Mouse (Mus musculus) common myeloid progenitor, adult 5-6 weeks (primary cell): ENCODE measurements around the gene Ubap1l. TPM values are rescaled to one million over a fixed set of nuclear protein-coding genes. Genes with fewer than 3 reads are reported as not detected.
A peak's percentile ranks its signal among the peaks of the same experiment; 100 is the strongest.

Source experiments
- ATAC-seq: replicated peaks from 2 replicates; pipeline ENCODE4 v1.8.0; 2016; ENCODE audit warnings: low read depth, mild to moderate bottlenecking, moderate TSS enrichment, inconsistent platforms; ENCODE audit not compliant: poor library complexity, severe bottlenecking
- total RNA-seq: library from RNA; stranded (forward); fragments of 200-1000, 187-1606 nt; gene quantifications from 2 replicates; pipeline ENCODE4 v1.2.3, GENCODE M21; 2017

The Ubap1l gene
- total RNA-seq, 1 experiment from 2014 or later = not detected

GRCm38 (mm10) chr9:65407327-65407726 lies 46.5 kb downstream of the Ubap1l start:
- no peak for ATAC-seq

DNA sequence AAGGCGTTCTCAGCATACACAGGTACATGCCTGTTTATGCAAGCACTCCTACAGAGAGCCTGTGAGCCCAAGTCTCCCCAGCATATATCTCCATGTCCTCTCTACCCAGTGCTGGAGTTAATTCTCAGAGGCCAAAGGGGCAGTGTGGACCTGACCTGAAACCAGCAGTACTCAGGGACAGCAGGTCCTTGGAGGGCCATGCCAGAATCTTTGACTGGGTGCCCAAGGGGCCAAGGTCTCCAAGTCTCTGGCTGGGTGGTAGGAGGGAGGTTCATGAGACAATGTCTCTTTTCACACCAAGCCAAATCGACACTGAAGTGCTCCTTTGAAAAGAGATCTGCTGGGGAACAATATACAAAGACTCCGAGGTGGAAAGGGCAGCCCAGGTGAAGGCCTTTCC lies 47.0 kb downstream of the Ubap1l start:
- no peak for ATAC-seq

- no peak for ATAC-seq
Observed at GRCm38 (mm10) chr9:65408871-65409295, 48.0 kb downstream of the Ubap1l start.

DNA sequence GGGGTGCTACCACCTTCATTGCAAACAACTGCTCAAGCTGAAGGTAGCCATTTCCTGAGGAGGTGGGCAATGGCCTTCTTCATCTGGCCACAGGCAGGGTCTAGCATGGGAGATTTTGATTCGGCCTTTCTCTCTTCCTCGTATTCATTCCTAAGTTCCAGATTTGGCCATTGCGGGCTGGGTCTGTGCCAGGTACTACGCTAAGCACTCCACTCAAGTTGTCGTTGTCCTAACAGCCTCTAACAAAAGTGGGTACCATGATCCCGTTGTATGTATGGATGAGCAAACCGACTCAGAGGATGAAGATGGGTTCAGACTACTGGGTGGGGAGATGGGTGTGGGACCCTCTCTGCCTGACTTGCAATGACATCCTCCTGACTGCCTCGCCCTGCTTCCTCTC lies 49.5 kb downstream of the Ubap1l start:
- ATAC-seq = no peak

GRCm38 (mm10) chr9:65411326-65411725 lies 50.5 kb downstream of the Ubap1l start:
- no peak for ATAC-seq

- ATAC-seq = no peak
Observed at GRCm38 (mm10) chr9:65417738-65418137, 56.9 kb downstream of the Ubap1l start.

DNA sequence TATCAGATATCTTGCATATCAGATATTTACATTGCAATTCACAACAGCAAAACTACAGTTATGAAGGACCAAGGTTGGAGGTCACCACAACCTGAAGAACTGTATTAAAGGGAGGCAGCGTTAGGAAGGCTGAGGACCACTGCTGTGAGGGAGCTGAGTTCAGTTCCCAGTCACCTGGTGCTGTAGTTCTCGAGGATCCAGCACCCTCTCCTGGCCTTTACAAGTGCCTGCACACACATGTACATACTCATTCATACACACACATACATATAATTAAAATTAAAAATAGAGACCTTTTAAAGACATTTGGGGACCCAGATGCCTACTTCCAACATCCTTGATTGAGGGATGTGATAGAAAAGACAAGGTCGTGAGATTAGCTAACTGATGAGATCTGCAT lies 58.8 kb downstream of the Ubap1l start:
- no peak for ATAC-seq

GRCm38 (mm10) chr9:65422760-65423501 lies 62.1 kb downstream of the Ubap1l start, which contains the start of gene Slc51b:
TSS of gene Slc51b (minus strand) at chr9:65422955.
- ATAC-seq = no peak

DNA sequence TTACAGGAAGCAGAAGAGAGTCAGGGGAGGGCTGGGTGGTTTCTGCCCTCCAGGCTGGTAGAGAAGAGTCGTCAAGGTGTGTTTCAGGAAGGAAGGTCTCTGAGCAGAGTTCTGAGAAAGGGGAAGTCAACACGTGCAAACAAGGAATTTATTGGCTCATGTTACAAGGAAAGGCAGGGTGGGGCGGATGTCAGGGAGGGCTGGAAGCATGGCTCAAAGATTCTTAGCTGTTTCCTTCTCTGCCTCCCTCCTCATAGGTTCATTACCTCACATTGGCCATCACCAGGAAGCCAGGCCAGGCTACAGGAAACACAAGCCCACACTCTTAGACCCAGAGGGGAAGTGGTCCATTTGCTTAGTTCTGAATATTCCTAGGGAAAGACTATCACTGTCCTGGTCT lies 63.6 kb downstream of the Ubap1l start:
- ATAC-seq = peak; percentile 56

DNA sequence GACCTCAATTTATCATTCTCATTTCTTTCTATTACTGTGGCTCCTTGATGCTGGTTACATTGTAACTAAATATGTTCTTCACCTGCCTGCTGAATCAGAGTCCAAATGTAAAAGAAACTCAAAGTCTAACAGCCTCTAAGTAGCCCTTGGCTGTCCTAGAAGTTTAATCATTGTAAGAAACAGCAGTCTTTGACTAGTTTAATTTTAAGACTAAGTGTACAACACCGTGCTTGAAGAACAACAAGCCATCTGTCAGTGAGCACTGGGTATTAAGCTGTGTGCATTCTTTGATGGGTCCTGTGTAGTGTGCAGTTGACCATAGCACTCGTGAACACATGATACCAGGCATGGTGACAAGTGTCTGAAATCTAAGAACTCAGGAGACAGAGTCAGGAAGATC lies 66.7 kb downstream of the Ubap1l start:
- no peak for ATAC-seq

GRCm38 (mm10) chr9:65428003-65428402 lies 67.2 kb downstream of the Ubap1l start:
- no peak for ATAC-seq

Other genes starting within 250 kb of the Ubap1l start
- gene Igdcc3, start 219.9 kb upstream of the Ubap1l start, total RNA-seq = not detected in 2 replicates
- 2.0 and 3.1 TPM in 2 replicates for gene Parp16, start 165.7 kb upstream of the Ubap1l start, total RNA-seq
- 0.14 TPM in 1 of 2 replicates, not detected in the other for gene Cilp, start 95.9 kb upstream of the Ubap1l start, total RNA-seq
- 50.2 and 53.4 TPM in 2 replicates for gene Clpx, start 66.8 kb upstream of the Ubap1l start, total RNA-seq
- gene Pdcd7, start 14.9 kb upstream of the Ubap1l start, total RNA-seq = 24.3 and 29.0 TPM in 2 replicates
- 0.55 TPM in 1 of 2 replicates, not detected in the other for gene Kbtbd13, start 30.6 kb downstream of the Ubap1l start, total RNA-seq
- 0.14 TPM in 1 of 2 replicates, not detected in the other for gene Rasl12, start 37.5 kb downstream of the Ubap1l start, total RNA-seq
- not detected in 2 replicates for gene Slc51b, start 61.9 kb downstream of the Ubap1l start, total RNA-seq
- 19.2 and 21.0 TPM in 2 replicates for gene Mtfmt, start 74.7 kb downstream of the Ubap1l start, total RNA-seq
- 39.9 and 42.2 TPM in 2 replicates for gene Spg21, start 99.9 kb downstream of the Ubap1l start, total RNA-seq
- not detected in 2 replicates for gene Ankdd1a, start 159.2 kb downstream of the Ubap1l start, total RNA-seq
- gene Plekho2, start 219.0 kb downstream of the Ubap1l start, total RNA-seq = 19.3 and 20.0 TPM in 2 replicates
- 12.9 and 29.1 TPM in 2 replicates for gene Pif1, start 226.1 kb downstream of the Ubap1l start, total RNA-seq